Mouse (Mus musculus) cortical plate, adult 2 months (tissue): Measurements from ENCODE around the gene B3galt4.

ENCODE experiments used
- CTCF ChIP-seq: fragments of 200-500 bp; IDR thresholded peaks from 2 replicates; pipeline ENCODE4 v1.5.1; 2011; ENCODE audit warnings: mild to moderate bottlenecking, control low read depth, low read length; ENCODE audit not compliant: insufficient read depth; ENCODE audit errors: extremely low read depth
- POLR2A ChIP-seq: fragments of 200-500 bp; IDR thresholded peaks from 2 replicates; pipeline ENCODE4 v1.6.1; 2011; ENCODE audit warnings: mild to moderate bottlenecking, low read length, control low read depth; ENCODE audit not compliant: insufficient read depth; ENCODE audit errors: extremely low read depth

DNA sequence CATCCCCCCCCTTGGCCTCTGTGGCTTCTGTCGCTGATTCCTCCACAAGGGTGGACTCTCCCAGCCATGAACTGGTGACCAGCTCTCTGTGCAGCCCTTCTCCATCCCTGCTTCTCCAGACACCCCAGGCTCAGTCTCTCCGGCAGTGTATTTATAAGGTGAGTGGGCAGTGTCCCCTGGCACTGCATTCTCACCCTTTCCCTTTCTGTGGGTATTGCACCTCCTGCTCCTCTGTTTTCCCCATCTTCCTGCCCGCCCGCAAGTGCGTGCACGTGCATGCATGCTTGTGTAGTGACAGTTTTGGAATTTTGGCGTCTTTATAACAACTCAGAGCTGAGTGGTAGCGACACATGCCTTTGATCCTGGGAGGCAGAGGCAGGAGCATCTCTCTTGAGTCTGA, 37.4 kb downstream of the B3galt4 start:
- no peak for TF ChIP-seq POLR2A
- no peak for TF ChIP-seq CTCF
